Mouse (Mus musculus): ENCODE measurements around the gene Det1. TPM values are rescaled to one million over a fixed set of nuclear protein-coding genes. Genes with fewer than 3 reads are reported as not detected.
A peak's percentile ranks its signal among the peaks of the same experiment; 100 is the strongest.

Gene Det1
- total RNA-seq, 4 experiments from 2014 or later, result 13.5 to 16.7 (median 15.1) TPM

- peak; percentile 88 for DNase-seq (ENCODE audit: low spot score)
Measured at GRCm38 (mm10) chr7:78782639-78783581, 64.2 kb downstream of the Det1 start, which contains the start of the genes Mrps11 and Mrpl46. Gene Mrps11 (plus strand): TSS chr7:78783119. Gene Mrpl46 (minus strand): TSS chr7:78783531.

GRCm38 (mm10) chr7:78778741-78779140, 68.3 kb downstream of the Det1 start:
- no peak for DNase-seq (ENCODE audit: low spot score)

Small RNA genes within 50 kb of the gene (microRNA-seq; reads per million reads assigned to microRNA genes)
- gene Mir7-2, result not detected

Other genes with a start within 250 kb of the Det1 start
- gene Ntrk3, start 109.3 kb downstream of the Det1 start, total RNA-seq (2022), result 1 to 10 TPM; 1.1 to 1.6 (median 1.2) TPM
- 10 to 100 TPM; 39.7 to 43.2 (median 42.7) TPM for gene Mrps11, start 64.1 kb downstream of the Det1 start, total RNA-seq (2022)
- 10 to 100 TPM; 50.8 to 60.1 (median 55.3) TPM for gene Mrpl46, start 63.7 kb downstream of the Det1 start, total RNA-seq (2022)
- gene Aen, start 48.6 kb upstream of the Det1 start, total RNA-seq (2022), result 10 to 100 TPM; 32.7 to 39.3 (median 35.5) TPM
- 1 to 10 TPM; 1.8 to 7.5 (median 5.4) TPM for gene Isg20, start 66.2 kb upstream of the Det1 start, total RNA-seq (2022)
- gene Acan, start 206.2 kb upstream of the Det1 start, total RNA-seq (2022), result under 1 TPM; 0.05 to 0.16 (median 0.11) TPM

All from heart, adult 8-10 months (tissue).